Mouse (Mus musculus): ENCODE data around the gene Ddr1. TPM values are rescaled to one million over a fixed set of nuclear protein-coding genes. Genes with fewer than 3 reads are reported as not detected.

Ddr1 gene
- total and polyA plus RNA-seq, 2 experiments, result 0.55 to 1.5 TPM

DNA sequence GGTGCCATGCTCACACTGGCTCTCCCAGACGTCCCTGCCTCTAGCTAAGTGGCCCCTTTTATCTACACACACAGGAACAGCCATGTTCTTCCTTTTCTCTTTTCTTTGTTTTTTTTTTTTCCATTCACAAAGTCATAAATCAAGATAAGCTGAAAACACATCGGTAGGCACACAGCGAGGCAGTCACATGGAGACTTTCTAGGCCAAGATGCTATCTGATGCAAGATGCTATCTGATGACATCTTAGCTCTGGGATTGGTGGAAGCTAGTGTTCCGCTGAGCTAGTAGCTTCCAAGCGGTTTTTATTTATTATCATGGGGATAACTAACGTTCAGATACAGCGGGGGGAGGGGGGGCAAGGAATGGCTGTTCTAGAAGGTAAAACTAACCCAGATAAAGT, 22.6 kb upstream of the Ddr1 start:
- no peak for DNase-seq (ENCODE audit: extremely low read depth, low read depth, low spot score)
- Histone ChIP-seq H3K79me2 (ENCODE audit: control insufficient read depth, insufficient read depth, low read length) (no peaks in the 10 kb centered on the region), H3K9ac (ENCODE audit: low read depth, low read length) (no peak overlapping the region), H3K27me3 (ENCODE audit: control insufficient read depth, insufficient read depth, low read length) (no peaks in the 10 kb centered on the region), H3K4me3 (ENCODE audit: insufficient read depth, low read depth, low read length) (no peak overlapping the region), H3K4me1 (ENCODE audit: control insufficient read depth, insufficient read depth, low read length) (no peaks in the 10 kb centered on the region), H3K36me3 (ENCODE audit: control insufficient read depth, insufficient read depth, low read length) (no peaks in the 10 kb centered on the region), H3K27ac (replicated peaks; ENCODE audit: insufficient read depth, low read depth, low read length) (no peak overlapping the region)
- TF ChIP-seq CTCF (IDR thresholded peaks at IDR 0.05; ENCODE audit: low read depth, low read length) (no peak), POLR2A (IDR thresholded peaks at IDR 0.05; ENCODE audit: extremely low read depth, insufficient read depth, low read length) (no peak)
- 68% methylated on average over 7 of the region's 7 CpGs for WGBS

DNA sequence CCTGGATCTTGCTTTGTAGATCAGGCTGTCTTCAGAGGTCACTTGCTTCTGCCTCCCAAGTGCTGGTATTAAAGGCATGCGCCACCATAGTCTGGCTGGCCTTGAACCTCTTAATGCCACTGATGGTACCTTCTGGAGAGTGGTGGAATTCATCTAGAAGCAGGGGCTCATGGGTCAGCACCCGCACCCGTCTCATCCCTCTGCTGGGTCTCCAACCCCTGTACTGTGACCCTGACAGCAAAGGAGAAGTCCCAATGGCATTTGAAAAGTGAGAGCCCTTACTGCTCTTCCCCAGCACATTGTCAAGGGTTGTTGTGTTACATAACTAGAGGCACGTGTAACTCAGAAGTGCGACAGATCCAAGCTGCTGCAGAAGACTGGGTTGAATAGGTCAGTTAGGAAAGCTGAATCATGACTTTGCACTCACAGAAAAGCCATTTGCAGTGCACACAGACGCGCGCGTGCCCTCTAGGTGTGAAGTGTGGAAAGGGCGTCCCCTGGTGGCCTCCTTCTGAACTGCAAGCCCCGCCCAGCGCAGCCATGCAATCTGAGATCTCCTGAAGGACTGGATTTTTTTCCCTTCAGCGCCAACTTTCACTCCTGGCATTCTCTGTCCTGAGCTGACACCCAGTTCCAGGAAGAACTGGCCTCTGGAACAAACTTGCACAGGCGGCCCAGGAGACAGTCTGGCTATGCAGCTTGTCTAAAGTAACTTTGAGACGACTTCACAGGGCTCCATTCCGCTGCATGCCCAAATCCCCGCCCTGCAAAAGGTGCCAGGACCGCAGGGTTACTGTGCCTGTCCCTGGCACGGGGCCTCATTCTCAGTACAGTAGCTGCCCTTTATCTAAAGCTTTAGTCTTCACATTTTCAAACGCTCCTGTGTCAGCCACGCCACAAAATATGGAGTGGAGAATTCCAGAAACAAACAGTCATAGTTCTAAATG, 21.1 kb upstream of the Ddr1 start:
- TF ChIP-seq CTCF (IDR thresholded peaks at IDR 0.05; ENCODE audit: low read depth, low read length) (peak; percentile 100), POLR2A (IDR thresholded peaks at IDR 0.05; ENCODE audit: extremely low read depth, insufficient read depth, low read length) (no peak)
- 17% methylated on average over 21 of the region's 21 CpGs for WGBS
- H3K9ac ChIP-seq (ENCODE audit: low read depth, low read length), result 0 out of 2 replicates have a peak overlapping the region, but pooled peaks have one; percentile 13
- peak; percentile 79 for DNase-seq (ENCODE audit: extremely low read depth, low read depth, low spot score)
- H3K27ac ChIP-seq (replicated peaks; ENCODE audit: insufficient read depth, low read depth, low read length), result no peak overlapping the region
- no peaks in the 10 kb centered on the region for H3K4me1 ChIP-seq (ENCODE audit: control insufficient read depth, insufficient read depth, low read length)
- no peaks in the 10 kb centered on the region for H3K79me2 ChIP-seq (ENCODE audit: control insufficient read depth, insufficient read depth, low read length)
- no peaks in the 10 kb centered on the region for H3K27me3 ChIP-seq (ENCODE audit: control insufficient read depth, insufficient read depth, low read length)
- H3K4me3 ChIP-seq (ENCODE audit: insufficient read depth, low read depth, low read length), result no peak overlapping the region
- H3K36me3 ChIP-seq (ENCODE audit: control insufficient read depth, insufficient read depth, low read length), result no peaks in the 10 kb centered on the region

DNA sequence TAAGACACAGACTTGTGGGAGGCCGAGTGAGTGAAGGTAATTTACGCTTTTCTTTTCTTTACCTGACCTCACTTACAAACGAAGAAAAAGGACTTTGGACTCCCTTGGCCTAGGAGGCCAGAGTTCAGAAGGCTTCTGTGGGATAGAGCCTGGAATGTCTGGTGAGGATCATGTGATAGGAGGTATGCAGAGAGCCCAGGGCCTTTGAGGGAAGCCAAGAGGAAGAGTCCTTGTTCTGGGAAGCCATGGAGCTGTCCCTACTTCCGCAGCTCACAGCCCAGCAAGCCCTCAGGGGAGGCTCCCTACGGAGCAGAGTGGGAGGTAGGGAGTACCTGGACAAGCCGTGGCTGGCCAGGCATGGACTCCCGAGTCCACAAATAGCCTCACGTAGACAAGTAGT, 17.3 kb upstream of the Ddr1 start:
- H3K27ac ChIP-seq (replicated peaks; ENCODE audit: insufficient read depth, low read depth, low read length), result no peak overlapping the region
- TF ChIP-seq POLR2A (IDR thresholded peaks at IDR 0.05; ENCODE audit: extremely low read depth, insufficient read depth, low read length) (no peak), CTCF (IDR thresholded peaks at IDR 0.05; ENCODE audit: low read depth, low read length) (no peak)
- 64% methylated on average over 8 of the region's 8 CpGs for WGBS

DNA sequence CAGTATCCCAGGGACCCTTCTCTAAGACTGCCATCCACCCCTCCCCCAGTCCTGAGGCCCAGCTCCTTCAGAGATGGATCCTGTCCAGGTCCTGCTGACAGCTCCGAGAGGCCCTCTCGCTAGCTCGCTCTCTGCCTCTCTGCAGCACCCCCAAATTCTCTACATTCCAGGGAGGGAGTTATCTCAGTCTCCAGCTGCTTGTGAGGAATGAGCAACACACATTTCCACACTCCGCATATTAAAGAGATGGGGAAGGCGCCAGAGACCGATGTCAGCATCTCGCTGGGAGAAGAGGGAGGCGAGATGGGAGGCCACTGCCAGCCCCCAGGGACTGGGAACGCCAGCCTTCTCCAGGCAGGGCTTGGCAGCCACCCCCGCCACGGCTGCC, 15.9 kb upstream of the Ddr1 start:
- no peak for DNase-seq (ENCODE audit: extremely low read depth, low read depth, low spot score)
- Histone ChIP-seq H3K79me2 (ENCODE audit: control insufficient read depth, insufficient read depth, low read length) (no peaks in the 10 kb centered on the region), H3K27ac (replicated peaks; ENCODE audit: insufficient read depth, low read depth, low read length) (no peak overlapping the region), H3K4me1 (ENCODE audit: control insufficient read depth, insufficient read depth, low read length) (no peaks in the 10 kb centered on the region), H3K36me3 (ENCODE audit: control insufficient read depth, insufficient read depth, low read length) (no peaks in the 10 kb centered on the region), H3K9ac (ENCODE audit: low read depth, low read length) (no peak overlapping the region), H3K27me3 (ENCODE audit: control insufficient read depth, insufficient read depth, low read length) (no peaks in the 10 kb centered on the region), H3K4me3 (ENCODE audit: insufficient read depth, low read depth, low read length) (no peak overlapping the region)
- TF ChIP-seq CTCF (IDR thresholded peaks at IDR 0.05; ENCODE audit: low read depth, low read length), result no peak
- TF ChIP-seq POLR2A (IDR thresholded peaks at IDR 0.05; ENCODE audit: extremely low read depth, insufficient read depth, low read length), result no peak
- 61% methylated on average over 11 of the region's 11 CpGs for WGBS

More for the DNA sequence above, 17.3 kb upstream of the Ddr1 start:
- Histone ChIP-seq H3K4me1 (ENCODE audit: control insufficient read depth, insufficient read depth, low read length) (no peaks in the 10 kb centered on the region), H3K79me2 (ENCODE audit: control insufficient read depth, insufficient read depth, low read length) (no peaks in the 10 kb centered on the region), H3K9ac (ENCODE audit: low read depth, low read length) (no peak overlapping the region), H3K36me3 (ENCODE audit: control insufficient read depth, insufficient read depth, low read length) (no peaks in the 10 kb centered on the region), H3K27me3 (ENCODE audit: control insufficient read depth, insufficient read depth, low read length) (no peaks in the 10 kb centered on the region), H3K4me3 (ENCODE audit: insufficient read depth, low read depth, low read length) (no peak overlapping the region)
- DNase-seq (ENCODE audit: extremely low read depth, low read depth, low spot score), result no peak

DNA sequence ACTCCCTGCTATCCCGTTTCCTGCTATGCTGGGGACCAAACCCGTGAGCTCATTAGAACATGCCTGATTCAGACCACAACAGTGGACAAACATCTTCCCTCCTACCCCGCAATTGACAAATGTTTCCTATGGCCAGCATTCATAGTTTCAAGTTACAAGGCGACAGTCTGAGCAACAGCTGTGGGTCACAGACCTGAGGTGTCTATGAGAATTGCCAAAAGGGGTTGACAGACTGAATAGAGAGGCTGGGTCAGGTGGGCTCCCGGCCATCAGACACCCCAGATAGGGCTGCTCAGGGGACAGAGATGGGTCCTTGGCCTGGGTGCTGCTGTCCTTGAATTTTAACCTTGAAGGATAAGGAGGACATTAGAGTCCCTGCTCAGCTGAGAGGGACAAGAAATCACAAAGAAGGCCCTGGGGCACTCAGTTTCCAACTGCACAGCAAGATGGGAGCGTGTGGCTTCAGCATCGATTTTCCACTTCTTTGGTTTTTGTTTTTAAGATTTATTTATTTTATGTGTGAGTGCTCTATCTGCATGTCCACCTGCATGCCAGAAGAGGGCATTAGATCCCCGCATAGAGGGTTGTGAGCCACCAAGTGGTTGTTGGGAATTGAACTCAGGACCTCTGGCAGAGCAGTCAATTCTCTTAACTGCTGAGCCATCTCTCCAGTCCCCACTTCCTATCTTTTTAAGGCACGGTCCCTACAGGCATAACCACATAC, 15.4 kb upstream of the Ddr1 start:
- 83% methylated on average over 9 of the region's 9 CpGs for WGBS
- no peak for DNase-seq (ENCODE audit: extremely low read depth, low read depth, low spot score)
- no peak for TF ChIP-seq CTCF (IDR thresholded peaks at IDR 0.05; ENCODE audit: low read depth, low read length)
- no peak for TF ChIP-seq POLR2A (IDR thresholded peaks at IDR 0.05; ENCODE audit: extremely low read depth, insufficient read depth, low read length)
- H3K27me3 ChIP-seq (ENCODE audit: control insufficient read depth, insufficient read depth, low read length), result no peaks in the 10 kb centered on the region
- no peak overlapping the region for H3K4me3 ChIP-seq (ENCODE audit: insufficient read depth, low read depth, low read length)
- H3K79me2 ChIP-seq (ENCODE audit: control insufficient read depth, insufficient read depth, low read length), result no peaks in the 10 kb centered on the region
- H3K36me3 ChIP-seq (ENCODE audit: control insufficient read depth, insufficient read depth, low read length), result no peaks in the 10 kb centered on the region
- H3K4me1 ChIP-seq (ENCODE audit: control insufficient read depth, insufficient read depth, low read length), result no peaks in the 10 kb centered on the region
- H3K27ac ChIP-seq (replicated peaks; ENCODE audit: insufficient read depth, low read depth, low read length), result no peak overlapping the region
- H3K9ac ChIP-seq (ENCODE audit: low read depth, low read length), result no peak overlapping the region
